Mouse (Mus musculus) bone marrow macrophage, adult 2 months (primary cell): ENCODE measurements around the gene Ildr1.

Source experiments
- CTCF ChIP-seq: IDR thresholded peaks from 2 replicates; pipeline ENCODE4 v1.5.1; 2012; ENCODE audit warnings: low read depth, mild to moderate bottlenecking, low read length, moderate library complexity
- POLR2A ChIP-seq: IDR thresholded peaks from 2 replicates; pipeline ENCODE4 v1.6.1; 2012; ENCODE audit warnings: mild to moderate bottlenecking, low read depth, low read length, borderline replicate concordance

DNA sequence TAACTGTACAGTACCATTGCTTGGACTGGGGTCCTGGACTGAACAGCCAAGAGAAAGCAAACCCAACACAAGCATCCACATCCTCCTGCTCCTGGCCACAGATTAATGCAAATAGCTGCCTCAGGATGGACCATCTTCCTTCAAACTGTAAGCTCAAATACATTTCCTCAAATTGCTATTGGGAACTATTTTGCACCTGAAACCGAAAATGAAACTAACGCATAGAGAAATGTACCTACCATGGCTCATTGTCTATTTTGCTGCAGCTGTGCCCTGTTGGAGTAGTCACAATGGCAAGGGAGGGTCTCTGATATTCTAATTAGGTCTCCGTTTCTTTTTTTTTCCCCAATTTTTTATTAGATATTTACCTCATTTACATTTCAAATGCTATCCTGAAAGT, 11.9 kb upstream of the Ildr1 start:
- TF ChIP-seq CTCF (no peak), POLR2A (no peak)
